Mouse (Mus musculus): ENCODE data around the gene Ccnf.

DNA sequence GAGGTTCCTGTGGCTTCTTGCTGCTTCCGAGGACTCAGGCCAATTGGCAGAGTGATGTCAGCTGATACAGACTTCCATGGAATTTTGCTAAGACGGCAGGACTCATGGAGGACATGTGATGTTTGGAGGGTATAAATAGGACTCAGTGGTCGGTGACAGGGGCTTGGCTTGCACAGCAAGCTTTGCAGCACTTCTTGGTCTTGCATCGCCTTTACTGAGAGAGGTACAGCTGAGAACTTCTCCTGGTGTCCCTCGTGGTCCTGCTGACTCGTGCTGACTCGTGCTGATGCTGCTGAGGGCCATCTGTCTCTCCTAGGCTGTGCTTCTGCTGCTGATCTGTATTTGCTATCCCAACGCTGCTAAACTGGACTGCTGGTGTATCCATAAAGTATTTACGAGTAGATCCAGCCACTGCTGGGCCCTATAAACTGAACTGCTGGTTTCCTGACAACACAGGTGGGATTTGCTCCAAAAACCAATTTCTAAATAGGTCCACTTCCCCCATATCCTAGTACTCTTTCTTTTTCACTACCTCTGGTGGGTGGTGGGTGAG, 32.1 kb upstream of the Ccnf start:
- no peak for TF ChIP-seq CTCF (IDR thresholded peaks at IDR 0.05; ENCODE audit: low read depth, low read length)
- TF ChIP-seq TAL1 (conservative IDR thresholded peaks at IDR 0.05; ENCODE audit: low read depth, low read length): no peak
- TF ChIP-seq GATA1 (IDR thresholded peaks at IDR 0.05; ENCODE audit: borderline replicate concordance, low read length): no peak
- no peak for TF ChIP-seq POLR2AphosphoS5 (IDR thresholded peaks at IDR 0.05; ENCODE audit: insufficient replicate concordance, low read depth, low read length)

Measured in G1E (cell line).